Mouse (Mus musculus): ENCODE measurements around the gene Mlkl. TPM values are rescaled to one million over a fixed set of nuclear protein-coding genes. Genes with fewer than 3 reads are reported as not detected.
A peak's percentile ranks its signal among the peaks of the same experiment; 100 is the strongest.

Mlkl gene
- polyA plus RNA-seq, 1 experiment from 2014 or later: 3.1 TPM

GRCm38 (mm10) chr8:111353497-111353896 is 15.5 kb upstream of the Mlkl start:
- ATAC-seq (replicated peaks; ENCODE audit: low FRiP score, low read depth) (no peak), DNase-seq (ENCODE audit: low spot score) (no peak)
- H3K27me3 ChIP-seq (ENCODE audit: insufficient read depth, low read length): no peaks in the 10 kb centered on the region
- TF ChIP-seq CTCF (IDR thresholded peaks at IDR 0.05; ENCODE audit: low read depth): no peak
- H3K4me1 ChIP-seq (replicated peaks; ENCODE audit: insufficient read depth, low read length): no peaks in the 10 kb centered on the region
- no peaks in the 10 kb centered on the region for H3K36me3 ChIP-seq (ENCODE audit: insufficient read depth, low read length)
- no peak overlapping the region for H3K27ac ChIP-seq
- H3K9ac ChIP-seq (ENCODE audit: low read depth, low read length): no peak overlapping the region
- no peak overlapping the region for H3K4me3 ChIP-seq (replicated peaks; ENCODE audit: low read depth, low read length)
- WGBS: 84% methylated on average over 9 of the region's 9 CpGs
- no peak overlapping the region for H3K4me2 ChIP-seq (ENCODE audit: low read length)
- no peaks in the 10 kb centered on the region for H3K9me3 ChIP-seq (replicated peaks; ENCODE audit: low read length)

GRCm38 (mm10) chr8:111352289-111352688 is 14.3 kb upstream of the Mlkl start:
- H3K4me1 ChIP-seq (replicated peaks; ENCODE audit: insufficient read depth, low read length): no peaks in the 10 kb centered on the region
- H3K27me3 ChIP-seq (ENCODE audit: insufficient read depth, low read length): no peaks in the 10 kb centered on the region
- H3K4me3 ChIP-seq (replicated peaks; ENCODE audit: low read depth, low read length): no peak overlapping the region
- ATAC-seq (replicated peaks; ENCODE audit: low FRiP score, low read depth): no peak
- TF ChIP-seq CTCF (IDR thresholded peaks at IDR 0.05; ENCODE audit: low read depth): no peak
- no peak overlapping the region for H3K4me2 ChIP-seq (ENCODE audit: low read length)
- H3K9ac ChIP-seq (ENCODE audit: low read depth, low read length): no peak overlapping the region
- no peaks in the 10 kb centered on the region for H3K36me3 ChIP-seq (ENCODE audit: insufficient read depth, low read length)
- H3K9me3 ChIP-seq (replicated peaks; ENCODE audit: low read length): no peaks in the 10 kb centered on the region
- WGBS: 90% methylated on average over 5 of the region's 5 CpGs
- no peak overlapping the region for H3K27ac ChIP-seq
- no peak for DNase-seq (ENCODE audit: low spot score)

- Histone ChIP-seq H3K9me3 (replicated peaks; ENCODE audit: low read length) (no peaks in the 10 kb centered on the region), H3K27me3 (ENCODE audit: insufficient read depth, low read length) (no peaks in the 10 kb centered on the region), H3K36me3 (ENCODE audit: insufficient read depth, low read length) (no peaks in the 10 kb centered on the region), H3K9ac (ENCODE audit: low read depth, low read length) (no peak overlapping the region), H3K27ac (no peak overlapping the region), H3K4me2 (ENCODE audit: low read length) (no peak overlapping the region), H3K4me3 (replicated peaks; ENCODE audit: low read depth, low read length) (no peak overlapping the region), H3K4me1 (replicated peaks; ENCODE audit: insufficient read depth, low read length) (no peaks in the 10 kb centered on the region)
- DNase-seq (ENCODE audit: low spot score) (no peak), ATAC-seq (replicated peaks; ENCODE audit: low FRiP score, low read depth) (no peak)
- peak; percentile 31; the same call in 1 of the 2 replicates for TF ChIP-seq CTCF (IDR thresholded peaks at IDR 0.05; ENCODE audit: low read depth)
- 92% methylated on average over 6 of the region's 6 CpGs for WGBS
Measured at GRCm38 (mm10) chr8:111350577-111350976, 12.6 kb upstream of the Mlkl start.

GRCm38 (mm10) chr8:111343225-111343624 is 5.2 kb upstream of the Mlkl start:
- Histone ChIP-seq H3K27me3 (ENCODE audit: insufficient read depth, low read length) (no peaks in the 10 kb centered on the region), H3K4me1 (replicated peaks; ENCODE audit: insufficient read depth, low read length) (no peaks in the 10 kb centered on the region), H3K4me3 (replicated peaks; ENCODE audit: low read depth, low read length) (no peak overlapping the region), H3K9ac (ENCODE audit: low read depth, low read length) (no peak overlapping the region), H3K36me3 (ENCODE audit: insufficient read depth, low read length) (no peaks in the 10 kb centered on the region), H3K9me3 (replicated peaks; ENCODE audit: low read length) (no peaks in the 10 kb centered on the region), H3K4me2 (ENCODE audit: low read length) (no peak overlapping the region), H3K27ac (no peak overlapping the region)
- peak; percentile 96 for TF ChIP-seq CTCF (IDR thresholded peaks at IDR 0.05; ENCODE audit: low read depth)
- ATAC-seq (replicated peaks; ENCODE audit: low FRiP score, low read depth) (peak; percentile 75), DNase-seq (ENCODE audit: low spot score) (peak; percentile 93)
- 11% methylated on average over 5 of the region's 5 CpGs for WGBS

GRCm38 (mm10) chr8:111340186-111340585 is 2.2 kb upstream of the Mlkl start:
- H3K27ac ChIP-seq: no peak overlapping the region
- H3K9me3 ChIP-seq (replicated peaks; ENCODE audit: low read length): no peaks in the 10 kb centered on the region
- H3K9ac ChIP-seq (ENCODE audit: low read depth, low read length): no peak overlapping the region
- 68% methylated on average over 3 of the region's 3 CpGs for WGBS
- DNase-seq (ENCODE audit: low spot score): no peak
- H3K27me3 ChIP-seq (ENCODE audit: insufficient read depth, low read length): no peaks in the 10 kb centered on the region
- no peak overlapping the region for H3K4me3 ChIP-seq (replicated peaks; ENCODE audit: low read depth, low read length)
- H3K4me1 ChIP-seq (replicated peaks; ENCODE audit: insufficient read depth, low read length): 0 out of 2 replicates have a peak, but pooled peaks cover 4% of the 10 kb centered on the region
- H3K36me3 ChIP-seq (ENCODE audit: insufficient read depth, low read length): no peaks in the 10 kb centered on the region
- no peak overlapping the region for H3K4me2 ChIP-seq (ENCODE audit: low read length)
- no peak for ATAC-seq (replicated peaks; ENCODE audit: low FRiP score, low read depth)
- TF ChIP-seq CTCF (IDR thresholded peaks at IDR 0.05; ENCODE audit: low read depth): no peak

- TF ChIP-seq CTCF (IDR thresholded peaks at IDR 0.05; ENCODE audit: low read depth): no peak
- H3K9ac ChIP-seq (ENCODE audit: low read depth, low read length): peak overlapping the region; percentile 53
- WGBS: 36% methylated on average over 12 of the region's 12 CpGs
Measured at GRCm38 (mm10) chr8:111338370-111339208, 612 bp upstream of the Mlkl start.

More at GRCm38 (mm10) chr8:111338370-111339208, 612 bp upstream of the Mlkl start:
- DNase-seq (ENCODE audit: low spot score) (no peak), ATAC-seq (replicated peaks; ENCODE audit: low FRiP score, low read depth) (no peak)
- 0 out of 2 replicates have a peak, but pooled peaks cover 4% of the 10 kb centered on the region for H3K4me1 ChIP-seq (replicated peaks; ENCODE audit: insufficient read depth, low read length)
- H3K27me3 ChIP-seq (ENCODE audit: insufficient read depth, low read length): no peaks in the 10 kb centered on the region
- H3K4me3 ChIP-seq (replicated peaks; ENCODE audit: low read depth, low read length): peak overlapping the region; percentile 46
- H3K27ac ChIP-seq: no peak overlapping the region
- no peaks in the 10 kb centered on the region for H3K9me3 ChIP-seq (replicated peaks; ENCODE audit: low read length)
- peak overlapping the region; percentile 92 for H3K4me2 ChIP-seq (ENCODE audit: low read length)
- H3K36me3 ChIP-seq (ENCODE audit: insufficient read depth, low read length): no peaks in the 10 kb centered on the region
